In genomic region chr7:24116655-24117054, GRCm38 (mm10) we compare ENCODE assay signal across 30 mouse cellular contexts. TPM values are rescaled to one million over a fixed set of nuclear protein-coding genes. Genes with fewer than 3 reads are reported as not detected.
"Had no signal": no experiment of that assay in that cellular context is flagged by ENCODE, and none has a peak within 500 bp of the region (broad histone marks: within the 10 kb centered on the region; RNA-seq: fewer than 3 reads in every experiment).

No protein-coding gene starts in this region.

- H3K9me3 ChIP-seq: limb, embryonic 10.5 days; limb, embryonic 12.5 days; limb, embryonic 13.5 days; limb, embryonic 15.5 days; liver, embryonic 12.5 days; liver, embryonic 13.5 days; liver, embryonic 15.5 days; lung, embryonic 15.5 days; midbrain, embryonic 10.5 days; midbrain, embryonic 12.5 days; midbrain, embryonic 13.5 days; midbrain, embryonic 15.5 days had no signal

- H3K27ac ChIP-seq: limb, embryonic 10.5 days; limb, embryonic 12.5 days; limb, embryonic 13.5 days; limb, embryonic 15.5 days; liver, embryonic 12.5 days; liver, embryonic 13.5 days; liver, embryonic 14.5 days; liver, embryonic 15.5 days; lung, embryonic 15.5 days; macrophage; midbrain, embryonic 10.5 days; midbrain, embryonic 12.5 days; midbrain, embryonic 13.5 days; midbrain, embryonic 15.5 days had no signal

- H3K27me3 ChIP-seq: limb, embryonic 12.5 days; limb, embryonic 13.5 days; limb, embryonic 15.5 days; liver, embryonic 12.5 days; liver, embryonic 13.5 days; liver, embryonic 15.5 days; lung, embryonic 15.5 days; megakaryocyte, embryonic 14.5 days; midbrain, embryonic 12.5 days; midbrain, embryonic 13.5 days; midbrain, embryonic 15.5 days had no signal

- H3K36me3 ChIP-seq: limb, embryonic 10.5 days; limb, embryonic 12.5 days; limb, embryonic 13.5 days; limb, embryonic 15.5 days; liver, embryonic 12.5 days; liver, embryonic 13.5 days; liver, embryonic 15.5 days; lung, embryonic 15.5 days; midbrain, embryonic 10.5 days; midbrain, embryonic 12.5 days; midbrain, embryonic 15.5 days had no signal

- H3K4me1 ChIP-seq: limb, embryonic 12.5 days; lung, embryonic 15.5 days; megakaryocyte, embryonic 14.5 days had no signal

- H3K4me3 ChIP-seq: limb, embryonic 10.5 days; limb, embryonic 12.5 days; limb, embryonic 13.5 days; limb, embryonic 15.5 days; liver, embryonic 12.5 days; liver, embryonic 13.5 days; liver, embryonic 15.5 days; lung, embryonic 15.5 days; megakaryocyte, embryonic 14.5 days; midbrain, embryonic 10.5 days; midbrain, embryonic 12.5 days; midbrain, embryonic 13.5 days; midbrain, embryonic 15.5 days; myocyte had no signal

- H3K9ac ChIP-seq: limb, embryonic 12.5 days; limb, embryonic 13.5 days; limb, embryonic 15.5 days; liver, embryonic 12.5 days; liver, embryonic 13.5 days; liver, embryonic 14.5 days; liver, embryonic 15.5 days; liver, postnatal 0 days; lung, embryonic 14.5 days; lung, embryonic 15.5 days; midbrain, embryonic 12.5 days; midbrain, embryonic 13.5 days; midbrain, embryonic 15.5 days had no signal

- ATAC-seq: liver, embryonic 12.5 days; liver, postnatal 0 days; lung, postnatal 0 days; midbrain, embryonic 13.5 days; midbrain, embryonic 15.5 days; midbrain, embryonic 16.5 days had no signal

- DNase-seq: left cerebral cortex, postnatal 4 days; liver; liver, embryonic 13.5 days; liver, postnatal 0 days; lung, adult 18-20 months; lung, adult 2 months; lung, embryonic 14.5 days; lung, postnatal 10 days; lung, postnatal 14 days; lung, postnatal 36 days; lung, postnatal 4 days; midbrain, embryonic 14.5 days had no signal

RNA-seq across cellular contexts. Expression of gene Zfp114, which starts 58.2 kb away (rescaled TPM):
- total RNA-seq: monocyte, adult 5-6 weeks had no signal
- polyA plus RNA-seq: macrophage, myocyte had no signal
